Mouse (Mus musculus) left cerebral cortex, adult 9 months (tissue): Measurements from ENCODE around the gene Leo1.
"Not testable (repeated sequence)": the region's sequence is repeated elsewhere in the genome, so short reads cannot be mapped to it uniquely, and the experiment has no call there.

Experiments used
- DNase-seq, 2 experiments: peaks; one replicate each; pipeline ENCODE4 v3.0.0; 2022; ENCODE audit warnings: low spot score in 2 of 2

The Leo1 gene

DNA sequence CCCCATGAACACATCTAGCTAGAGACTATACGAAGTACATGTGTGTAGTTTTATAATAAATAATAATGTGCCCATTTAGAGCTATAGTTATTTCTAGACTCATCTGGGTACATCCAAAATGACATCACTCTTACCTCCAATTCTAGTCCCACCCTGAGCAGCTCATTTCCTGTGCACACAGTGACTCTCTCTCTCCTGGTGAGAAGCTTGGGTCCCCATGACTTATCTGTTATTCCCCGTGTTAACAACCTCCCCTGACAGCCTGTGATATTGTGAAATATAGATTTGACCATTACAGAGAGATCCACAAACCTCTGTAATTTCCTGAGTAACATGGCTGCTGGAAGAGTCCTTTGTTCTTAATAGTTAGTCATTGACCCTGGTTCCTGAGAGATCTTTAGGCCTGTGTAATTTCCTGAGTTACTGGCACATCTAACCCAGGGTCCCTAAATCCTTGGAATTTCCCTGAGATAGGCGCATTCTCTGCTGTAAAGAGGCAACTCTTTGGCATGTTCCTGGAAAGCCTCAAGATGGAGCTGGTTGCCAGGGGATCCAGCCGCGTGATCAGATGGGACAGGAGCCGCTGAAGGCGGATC lies 15.4 kb upstream of the Leo1 start:
- DNase-seq = no peak

DNA sequence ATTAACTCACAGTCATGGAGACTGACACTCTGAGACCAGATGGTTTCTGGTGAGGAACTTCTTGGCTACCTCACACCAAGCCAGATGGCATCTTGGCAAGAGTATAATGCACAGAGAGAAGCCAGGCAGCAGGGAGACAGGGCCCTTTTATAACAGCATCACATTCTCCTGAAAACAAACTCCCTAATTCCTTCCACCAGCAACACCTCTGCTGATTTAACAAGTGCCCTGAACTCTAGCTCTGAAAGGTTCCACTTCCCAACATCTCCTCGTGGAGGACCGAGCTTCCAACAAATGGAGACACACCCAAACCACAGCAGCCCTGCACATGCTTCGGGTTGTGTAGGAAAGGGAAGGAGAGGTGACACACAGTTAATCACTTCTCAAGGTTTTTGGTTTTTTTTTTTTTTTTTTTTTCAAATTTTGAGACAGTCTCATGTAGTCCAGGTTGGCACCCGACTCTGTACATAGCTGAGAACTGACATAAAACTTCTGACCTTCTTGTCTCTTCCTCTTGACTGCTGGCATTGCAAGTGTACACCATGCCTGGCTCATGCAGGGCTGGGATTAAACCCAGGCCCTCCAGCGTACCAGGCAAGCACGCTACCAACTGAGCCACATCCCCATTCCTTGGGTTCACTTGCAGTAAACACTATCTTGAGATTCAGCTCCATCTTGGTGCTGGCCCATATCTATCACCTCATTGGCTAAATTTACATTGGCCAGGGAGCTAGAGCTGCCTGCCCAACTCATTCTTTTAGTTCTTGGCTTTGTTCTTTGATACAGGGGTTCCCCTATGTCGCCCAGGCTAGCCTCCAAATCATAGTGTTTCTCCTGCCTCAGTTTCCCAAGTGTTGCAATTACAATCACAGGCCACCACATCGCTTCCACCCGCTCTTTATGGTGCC lies 13.7 kb upstream of the Leo1 start:
- peak in 1 of 2 experiments; percentile 51 for DNase-seq

DNA sequence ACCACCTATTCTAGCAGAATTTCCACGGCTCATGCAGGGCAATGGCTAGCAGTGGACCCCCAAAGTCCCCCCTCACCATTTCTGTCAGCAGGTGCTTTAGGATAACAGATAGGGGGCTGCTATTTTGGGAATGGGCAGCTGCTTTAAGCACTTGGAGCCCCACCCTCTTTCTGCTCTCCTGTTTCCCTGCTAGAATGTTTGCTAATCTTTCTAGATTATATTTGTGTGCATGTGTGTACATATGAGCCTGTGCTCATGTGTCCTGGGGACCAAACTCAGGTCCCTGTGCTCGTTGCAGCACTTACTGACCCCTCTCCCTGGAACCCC lies 13.1 kb upstream of the Leo1 start:
- no peak for DNase-seq

DNA sequence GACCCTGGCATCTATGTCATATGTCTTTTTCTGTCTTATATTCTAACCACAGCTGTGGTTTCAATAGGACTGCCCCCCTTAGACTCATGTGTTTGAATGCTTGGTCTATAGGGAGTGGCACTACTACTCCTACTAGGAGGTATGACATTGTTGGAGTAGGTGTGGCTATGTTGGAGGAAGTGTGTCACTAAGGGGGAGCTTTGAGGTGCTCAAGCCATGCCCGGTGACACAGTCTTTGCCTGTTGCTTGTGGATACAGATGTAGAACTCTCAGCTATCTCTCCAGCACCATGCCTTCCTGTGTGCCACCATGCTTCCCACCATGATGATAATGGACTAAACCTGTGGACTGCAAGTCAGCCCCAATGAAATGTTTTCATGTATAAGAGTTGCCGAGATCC lies 12.3 kb upstream of the Leo1 start:
- no peak for DNase-seq

DNA sequence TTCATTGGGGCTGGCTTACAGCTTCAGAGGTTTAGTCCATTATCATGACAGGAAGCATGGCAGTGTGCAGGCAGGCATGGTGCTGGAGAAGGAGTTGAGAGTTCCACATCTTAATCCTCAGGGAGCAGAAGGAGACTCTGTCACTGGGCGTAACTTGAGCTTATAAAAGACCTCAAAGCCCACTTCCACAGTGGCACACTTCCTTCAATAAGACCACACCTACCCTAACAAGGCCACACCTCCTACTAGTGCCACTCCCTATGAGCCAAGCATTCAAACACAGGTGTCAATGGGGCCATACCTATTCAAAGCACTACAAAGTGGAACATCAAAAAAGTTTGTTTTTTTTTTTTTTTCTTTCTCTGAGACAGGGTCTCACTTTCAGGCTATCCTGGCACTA lies 11.7 kb upstream of the Leo1 start:
- no peak for DNase-seq

DNA sequence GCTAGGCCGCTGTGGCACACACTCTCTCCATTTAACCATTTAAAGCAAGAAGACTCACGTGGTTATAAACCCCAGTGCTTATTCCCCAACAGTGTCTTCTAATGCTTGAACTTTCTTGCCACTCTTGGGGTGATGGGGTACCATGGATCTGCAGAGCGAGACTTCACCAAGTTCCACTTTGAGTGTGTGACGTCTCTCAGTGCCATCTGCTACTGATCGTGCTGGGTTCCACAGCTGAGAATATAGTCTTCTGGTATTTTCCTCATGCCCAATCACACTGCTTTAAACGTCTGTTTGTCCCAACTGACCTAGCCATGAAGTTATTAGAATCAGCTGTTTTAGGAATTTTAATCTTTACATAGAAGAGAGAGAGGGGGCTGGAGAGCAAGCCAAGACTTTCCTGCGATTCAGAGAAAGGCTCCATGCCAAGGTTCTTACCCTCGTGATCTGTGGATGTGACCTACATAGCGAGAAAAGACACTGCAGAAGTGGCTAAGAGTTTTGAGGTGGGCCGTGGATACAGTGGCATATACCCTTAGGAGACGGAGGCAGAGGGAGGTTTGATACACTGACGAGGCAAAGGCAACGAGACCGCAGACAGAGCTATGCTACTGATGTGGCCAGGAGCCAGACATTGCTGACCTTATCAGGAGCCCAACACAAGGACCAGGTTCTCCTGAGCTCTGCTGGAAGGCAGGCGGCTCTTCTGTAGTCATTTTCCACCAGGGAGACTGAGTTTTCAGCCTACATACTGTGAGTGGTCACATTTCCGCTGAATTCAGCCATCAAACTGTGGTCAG lies 10.3 kb upstream of the Leo1 start:
- no peak for DNase-seq

DNA sequence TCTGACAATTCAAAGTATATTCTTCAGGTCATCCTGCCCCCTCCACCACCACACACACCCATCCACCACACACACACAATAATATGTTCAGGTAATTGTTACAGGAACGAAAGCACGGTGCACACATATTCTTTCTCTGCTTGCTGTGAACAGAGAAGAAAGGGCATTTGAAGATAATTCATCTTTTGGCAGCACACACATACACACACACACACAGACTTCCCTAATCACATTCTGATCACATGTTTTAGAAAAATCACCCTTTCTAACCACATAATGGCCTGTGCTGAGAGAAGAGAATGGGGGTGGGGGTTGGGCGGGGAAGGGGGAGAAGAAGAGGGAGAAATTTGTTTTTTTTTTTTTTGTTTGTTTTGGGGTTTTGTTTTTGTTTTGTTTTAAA lies 8.6 kb upstream of the Leo1 start:
- no peak for DNase-seq

DNA sequence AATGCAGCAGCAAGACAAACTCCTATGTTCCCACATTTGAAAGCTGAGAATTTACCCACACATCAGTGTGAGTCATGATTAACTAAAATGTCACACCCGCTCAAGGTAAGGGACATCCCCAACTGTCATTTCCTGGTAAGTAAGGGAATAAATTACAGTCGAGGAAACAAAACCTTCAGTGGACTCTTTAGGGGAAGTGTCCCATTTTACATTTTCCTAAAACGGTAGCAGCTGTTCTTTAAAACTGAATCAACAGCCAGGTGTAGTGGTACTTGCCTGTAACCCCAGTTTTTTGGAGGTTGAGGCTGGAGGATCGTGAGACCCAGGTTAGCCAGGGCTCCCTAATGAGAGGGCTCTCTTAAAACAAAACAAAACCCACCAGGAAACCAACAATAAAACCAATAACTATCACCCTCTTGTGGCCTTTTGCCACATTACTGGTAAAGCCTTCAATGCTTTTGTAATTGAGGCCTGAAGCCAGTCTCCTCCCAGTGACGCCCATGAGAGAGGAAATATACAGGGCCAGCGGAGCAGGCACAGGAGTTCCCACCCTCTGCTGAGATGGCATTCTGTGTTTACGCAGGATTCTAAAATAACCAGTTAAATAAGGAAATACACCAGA lies 7.0 kb upstream of the Leo1 start:
- peak in 1 of 2 experiments; percentile 38 for DNase-seq

DNA sequence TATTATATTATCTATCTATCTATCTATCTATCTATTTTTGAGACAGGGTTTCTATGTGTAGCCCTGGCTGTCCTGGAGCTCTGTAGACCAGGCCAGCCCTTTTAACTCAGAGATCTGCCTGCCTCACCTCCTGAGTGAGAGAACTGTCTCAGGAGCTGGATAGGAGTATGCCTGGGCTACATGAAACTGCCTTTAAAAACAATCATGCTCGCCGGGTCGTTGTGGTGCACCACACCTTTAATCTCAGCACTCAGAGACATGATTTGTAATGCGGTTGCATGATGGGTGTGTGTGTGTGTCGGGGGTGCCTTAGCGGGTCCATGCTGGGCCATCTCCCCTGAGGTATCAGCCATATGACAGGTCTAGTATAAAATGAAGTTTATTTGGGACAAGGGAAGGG lies 6.5 kb upstream of the Leo1 start:
- DNase-seq = no peak

DNA sequence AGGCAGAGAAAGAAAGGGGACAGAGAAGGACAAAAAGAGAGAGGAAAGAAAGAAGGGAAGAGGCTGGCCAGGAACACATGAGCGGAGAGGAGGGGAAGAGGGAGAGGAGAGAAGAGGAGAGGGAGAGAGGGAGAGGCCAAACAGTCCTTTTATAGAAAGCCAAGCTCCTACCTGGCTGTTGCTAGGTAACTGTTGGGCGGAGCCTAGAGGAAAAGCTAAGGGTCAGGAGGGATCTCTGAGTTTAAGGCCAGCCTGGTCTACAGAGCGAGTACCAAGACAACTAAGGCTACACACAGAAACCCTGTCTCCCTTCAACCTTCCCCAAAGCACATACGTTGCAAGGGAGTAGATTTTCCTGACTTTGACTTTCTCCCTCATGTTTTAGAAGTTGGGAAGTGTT lies 6.0 kb upstream of the Leo1 start:
- no peak for DNase-seq

DNA sequence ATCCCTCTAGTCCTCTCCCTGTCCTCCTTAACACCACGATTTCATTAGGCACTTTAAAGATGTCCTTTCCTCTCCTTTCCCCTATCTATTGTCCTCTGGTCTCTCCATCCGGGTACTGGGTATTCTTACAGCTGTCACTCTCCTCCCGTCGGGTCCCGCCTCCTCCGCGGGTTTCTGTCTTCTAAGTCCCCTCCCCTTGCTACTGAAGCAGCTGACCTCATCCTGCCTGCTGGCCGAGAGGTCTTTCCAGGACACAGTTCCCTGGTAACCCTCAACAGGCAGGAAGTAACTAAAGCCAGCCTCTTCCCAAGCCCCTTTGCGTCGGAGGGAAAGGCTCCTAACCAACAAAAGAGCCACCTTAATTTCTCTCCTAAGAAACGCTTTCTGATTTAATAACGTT lies 5.4 kb upstream of the Leo1 start:
- DNase-seq = peak; percentile 37 to 50

DNA sequence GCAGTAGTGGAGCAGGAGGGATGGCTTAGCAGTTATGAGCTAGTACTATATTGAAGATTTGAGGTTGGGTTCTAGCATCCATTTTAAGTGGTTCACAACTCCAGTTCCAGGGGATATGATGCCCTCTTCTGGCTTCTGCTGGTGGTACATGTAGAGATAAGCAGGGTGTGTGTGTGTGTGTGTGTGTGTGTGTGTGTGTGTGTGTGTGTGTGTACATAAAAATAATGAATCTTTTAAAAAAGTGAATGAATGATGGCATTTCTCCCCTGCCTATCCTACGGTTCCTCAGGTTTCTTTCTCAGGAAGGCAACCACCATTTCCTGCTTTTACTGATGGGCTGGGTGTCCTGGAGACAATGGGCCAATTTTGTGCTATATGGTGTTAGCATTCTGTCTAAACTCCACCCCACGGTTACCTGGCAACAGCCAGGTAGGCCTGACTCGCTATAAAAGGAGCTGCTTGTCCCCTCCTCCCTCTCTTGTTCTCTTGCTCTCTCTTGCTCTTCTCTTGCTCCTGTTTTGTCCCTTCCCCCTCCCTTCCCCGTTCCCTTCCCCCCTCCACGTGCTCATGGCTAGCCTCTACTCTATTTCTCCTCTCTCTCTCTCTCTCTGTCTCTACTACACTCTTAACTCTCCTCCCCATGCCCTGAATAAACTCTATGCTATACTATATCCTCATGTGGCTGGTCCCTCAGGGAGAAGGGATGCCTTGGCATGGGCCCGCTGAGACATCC lies 3.5 kb upstream of the Leo1 start:
- DNase-seq = peak in 1 of 2 experiments; percentile 43

DNA sequence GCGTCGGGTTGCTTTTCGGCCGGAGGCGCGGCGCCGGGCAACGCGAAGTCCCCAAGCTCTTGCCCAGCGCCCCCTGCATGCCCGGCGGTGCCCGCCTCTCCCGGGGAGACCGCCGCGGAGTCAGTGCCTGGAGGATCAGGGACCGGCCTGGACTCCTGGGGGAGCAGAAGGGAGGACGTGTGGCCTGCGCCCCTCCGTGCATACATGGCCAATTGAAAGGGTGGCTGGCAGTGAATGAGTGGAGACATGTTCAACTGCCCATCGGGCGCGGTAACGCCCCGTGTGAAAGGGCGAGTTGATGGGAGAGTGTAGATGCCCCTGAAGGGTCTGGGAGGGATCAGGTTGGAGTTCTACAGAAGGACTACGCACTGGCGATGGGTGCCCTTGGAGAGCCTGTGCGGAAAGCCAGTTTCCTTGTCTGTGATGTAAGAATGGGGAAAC lies 387 bp downstream of the Leo1 start:
- DNase-seq = no peak

DNA sequence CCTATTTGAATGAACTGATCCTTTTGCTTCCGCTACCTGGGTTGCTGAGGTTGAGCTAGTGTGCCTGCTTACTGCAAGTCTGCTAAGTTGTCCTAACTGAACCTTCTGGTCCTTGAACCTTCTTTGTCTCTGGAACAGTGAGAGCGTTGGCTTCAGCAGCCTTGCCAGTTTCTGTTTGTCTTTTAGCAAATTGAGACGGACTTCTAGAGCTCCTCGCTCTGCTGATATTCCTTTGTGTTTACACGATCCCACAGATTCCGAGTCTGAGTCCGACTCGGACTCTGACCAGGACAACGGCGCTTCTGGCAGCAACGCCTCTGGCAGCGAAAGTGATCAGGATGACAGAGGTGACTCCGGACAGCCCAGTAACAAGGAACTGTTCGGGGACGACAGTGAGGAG lies 3.7 kb downstream of the Leo1 start:
- DNase-seq = no peak

DNA sequence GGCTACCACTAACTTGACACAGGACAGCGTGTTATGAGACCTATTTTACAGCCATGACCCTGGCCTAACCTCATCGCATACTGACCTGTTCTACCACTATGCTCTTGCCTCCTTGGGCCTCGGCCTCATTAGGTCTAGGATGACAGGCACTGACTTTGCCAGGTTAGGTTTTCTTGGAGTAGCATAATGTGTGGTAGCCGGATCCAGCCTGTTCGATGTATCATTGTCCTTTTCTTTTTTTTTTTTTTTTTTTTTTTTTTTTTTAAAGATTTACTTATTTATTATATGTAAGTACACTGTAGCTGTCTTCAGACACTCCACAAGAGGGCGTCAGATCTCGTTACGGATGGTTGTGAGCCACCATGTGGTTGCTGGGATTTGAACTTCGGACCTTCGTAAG lies 5.2 kb downstream of the Leo1 start:
- DNase-seq = not testable (repeated sequence)

DNA sequence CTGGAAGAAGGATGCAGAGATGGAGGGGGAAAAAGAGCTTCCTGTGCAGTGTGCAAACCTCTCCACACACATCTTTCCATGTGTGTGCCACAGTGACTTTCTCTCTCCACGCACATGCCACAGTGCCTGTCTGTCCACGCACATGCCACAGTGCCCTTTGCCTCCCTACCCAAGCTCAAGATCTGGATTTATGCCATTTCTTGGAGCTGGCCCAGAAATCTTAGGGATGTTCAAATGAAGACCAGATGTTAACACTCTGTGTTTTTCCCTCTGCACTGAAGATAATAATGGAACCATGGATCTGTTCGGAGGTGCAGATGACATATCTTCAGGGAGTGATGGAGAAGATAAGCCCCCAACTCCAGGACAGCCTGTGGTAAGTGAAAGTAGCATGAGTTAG lies 6.7 kb downstream of the Leo1 start:
- DNase-seq = no peak

DNA sequence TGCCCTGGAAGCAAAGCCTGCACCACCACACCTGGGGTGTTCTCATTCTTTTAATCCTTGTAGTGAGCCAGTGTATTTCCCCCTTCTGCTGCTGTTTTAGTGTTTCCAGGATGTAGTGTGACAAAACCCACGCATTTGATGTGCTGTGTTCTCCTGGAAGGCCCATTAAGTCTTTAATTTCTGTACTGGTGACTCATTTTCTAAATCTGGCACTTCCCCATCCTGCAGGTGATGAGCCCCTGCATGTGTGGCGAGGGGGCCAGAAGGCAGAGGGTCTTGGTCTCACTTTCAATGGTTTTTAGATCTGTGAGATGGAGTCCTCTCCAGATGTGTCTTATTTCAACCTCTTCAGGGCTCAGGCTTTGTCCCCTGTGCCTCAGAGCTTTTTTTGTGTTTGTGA lies 12.7 kb downstream of the Leo1 start:
- no peak for DNase-seq

DNA sequence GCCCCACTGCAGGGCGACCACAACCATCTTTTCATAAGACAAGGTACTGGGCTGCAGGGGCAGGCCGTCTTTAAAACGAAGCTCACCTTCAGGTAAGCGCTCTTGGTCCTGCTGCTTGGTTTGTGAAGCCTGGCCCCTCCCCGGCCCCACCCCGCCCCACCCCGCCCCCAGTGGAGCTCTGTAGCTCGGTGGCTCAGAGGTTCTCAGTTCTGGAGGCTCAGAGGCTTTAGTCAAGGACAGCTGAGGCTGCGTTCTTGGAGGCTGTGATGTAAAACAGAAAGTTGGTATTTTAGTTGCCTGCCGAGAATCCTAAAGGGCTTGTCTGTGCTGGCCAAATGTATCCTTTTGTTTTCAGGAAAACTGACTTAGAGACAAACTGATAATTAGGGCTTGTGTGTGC lies 14.4 kb downstream of the Leo1 start:
- no peak for DNase-seq

DNA sequence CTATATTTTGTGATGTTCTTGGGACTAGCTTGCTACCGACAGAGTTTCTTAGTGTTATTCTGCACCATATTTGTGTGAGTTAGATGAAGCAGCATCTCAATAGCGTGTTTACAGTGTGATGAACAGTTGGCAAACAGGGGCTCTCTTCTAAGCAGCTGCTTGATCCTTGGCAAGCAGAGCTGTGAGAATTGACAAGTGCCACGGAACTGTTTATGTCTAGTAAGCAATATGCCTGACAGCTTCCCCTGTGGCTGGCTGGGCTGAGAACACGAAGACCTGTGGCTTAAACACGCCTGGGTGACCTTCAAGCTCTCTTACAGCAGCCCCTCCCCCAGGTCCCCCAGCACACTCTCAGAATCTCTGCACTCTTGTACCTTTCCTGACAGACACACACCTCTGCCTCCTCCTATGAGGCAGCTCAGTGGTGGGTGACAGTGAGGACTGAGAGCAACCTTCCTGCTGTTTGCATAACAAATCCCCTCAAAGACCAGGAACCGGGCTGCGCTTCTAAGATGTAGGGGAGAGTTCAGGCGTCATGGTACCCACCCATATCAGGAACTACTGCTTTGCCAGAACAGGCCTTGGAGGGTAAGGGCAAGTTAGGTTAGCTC lies 21.8 kb downstream of the Leo1 start:
- no peak for DNase-seq

DNA sequence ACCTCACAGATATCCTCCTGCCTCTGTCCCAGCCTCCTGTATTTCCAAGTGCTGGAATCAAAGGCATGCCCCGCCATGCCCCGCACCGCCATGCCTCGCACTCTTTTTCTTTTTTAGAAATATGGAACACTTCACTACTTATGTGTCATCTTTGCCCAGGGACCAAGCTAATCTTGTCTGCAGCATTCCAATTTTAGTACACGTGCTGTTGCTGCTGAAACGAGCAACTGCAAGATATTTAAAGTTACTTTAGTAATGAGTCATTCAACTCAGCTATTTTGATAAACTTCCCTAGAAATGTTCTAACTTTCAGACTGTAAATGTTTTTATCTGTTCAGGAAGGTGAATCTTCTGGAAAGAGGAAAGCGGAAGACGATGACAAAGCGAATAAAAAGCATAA lies 24.5 kb downstream of the Leo1 start:
- peak; percentile 19 to 42 for DNase-seq

DNA sequence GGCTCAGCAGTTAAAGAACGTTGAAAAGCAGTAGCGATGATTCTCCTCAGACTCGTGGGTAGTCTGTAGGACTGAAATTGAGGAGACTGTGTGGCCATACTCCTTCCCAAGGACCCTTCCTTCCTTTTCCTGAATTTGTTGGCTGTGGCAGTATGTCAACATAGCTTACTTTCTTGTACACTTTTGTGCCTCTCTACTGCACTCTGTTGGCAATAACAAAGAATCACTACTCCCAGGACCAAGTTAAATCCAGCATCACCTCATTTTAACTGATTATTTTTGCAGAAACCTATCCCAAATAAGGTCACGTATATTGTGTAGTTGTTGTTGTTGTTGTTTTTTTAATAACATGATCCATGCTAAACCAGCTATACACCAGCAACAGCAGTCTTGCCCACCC lies 25.3 kb downstream of the Leo1 start:
- DNase-seq = no peak
